Mouse (Mus musculus) layer of hippocampus, adult 18-20 months (tissue): ENCODE data around the gene Zcwpw1. TPM values are rescaled to one million over a fixed set of nuclear protein-coding genes. Genes with fewer than 3 reads are reported as not detected.

Source experiments
- DNase-seq, 2 experiments: peaks; one replicate each; pipeline ENCODE4 v3.0.0; 2022; ENCODE audit warnings: low spot score in 2 of 2
- total RNA-seq, 2 experiments: library from RNA; stranded (reverse); gene quantifications; 2 replicates each; pipeline ENCODE4 v1.2.3; 2021

The Zcwpw1 gene
- total RNA-seq, 2 experiments from 2014 or later = 6.1 TPM

DNA sequence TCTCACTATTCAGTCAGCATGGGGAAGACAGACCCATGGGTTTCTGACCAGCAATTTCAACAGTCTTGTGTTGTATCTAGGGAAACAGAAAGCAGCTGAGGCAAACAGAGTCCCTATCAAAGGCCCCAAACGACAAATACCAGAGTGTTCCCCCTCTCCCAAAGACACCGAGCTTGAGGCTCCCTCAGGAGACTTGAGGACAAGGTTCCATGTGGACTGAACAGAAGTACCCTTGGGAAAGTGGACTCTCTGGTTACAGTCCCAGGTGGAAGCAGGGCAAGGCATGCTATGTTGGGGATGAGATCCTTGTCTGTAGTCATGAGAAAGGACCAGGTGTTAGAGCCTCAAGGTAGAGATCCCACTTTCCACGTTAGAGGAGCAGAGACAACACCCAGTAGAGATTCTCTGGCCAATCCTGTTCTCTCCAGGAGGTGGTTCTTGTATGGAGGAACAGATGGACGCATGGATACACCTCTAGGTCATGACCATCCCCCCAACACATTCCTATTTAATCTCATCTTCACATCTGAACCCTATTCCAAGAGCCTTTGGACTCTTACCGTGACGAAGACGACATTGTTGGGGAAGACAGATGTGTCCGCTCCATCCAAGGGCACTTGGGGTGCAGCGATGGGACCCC, 3.6 kb upstream of the Zcwpw1 start:
- no peak for DNase-seq

DNA sequence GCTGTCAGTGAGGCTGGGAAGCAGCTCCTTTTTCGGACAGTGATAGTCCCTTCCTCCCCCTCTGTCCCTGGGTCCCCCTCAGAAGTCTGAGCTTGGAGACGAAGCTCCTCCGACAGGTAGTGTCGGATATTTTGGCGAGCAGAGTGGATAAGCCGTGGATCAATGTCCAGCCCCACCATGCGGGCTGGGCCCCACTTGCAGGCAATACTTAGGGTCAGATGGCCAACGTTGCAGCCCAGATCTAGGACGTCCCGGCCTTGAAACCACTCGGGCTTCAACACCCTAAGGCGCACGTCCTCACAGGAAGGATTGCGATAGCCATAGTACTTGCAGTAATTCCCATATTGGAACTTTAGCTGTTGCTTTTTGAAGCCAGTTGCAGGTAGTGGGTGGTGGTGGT, 3.1 kb upstream of the Zcwpw1 start:
- DNase-seq = no peak

DNA sequence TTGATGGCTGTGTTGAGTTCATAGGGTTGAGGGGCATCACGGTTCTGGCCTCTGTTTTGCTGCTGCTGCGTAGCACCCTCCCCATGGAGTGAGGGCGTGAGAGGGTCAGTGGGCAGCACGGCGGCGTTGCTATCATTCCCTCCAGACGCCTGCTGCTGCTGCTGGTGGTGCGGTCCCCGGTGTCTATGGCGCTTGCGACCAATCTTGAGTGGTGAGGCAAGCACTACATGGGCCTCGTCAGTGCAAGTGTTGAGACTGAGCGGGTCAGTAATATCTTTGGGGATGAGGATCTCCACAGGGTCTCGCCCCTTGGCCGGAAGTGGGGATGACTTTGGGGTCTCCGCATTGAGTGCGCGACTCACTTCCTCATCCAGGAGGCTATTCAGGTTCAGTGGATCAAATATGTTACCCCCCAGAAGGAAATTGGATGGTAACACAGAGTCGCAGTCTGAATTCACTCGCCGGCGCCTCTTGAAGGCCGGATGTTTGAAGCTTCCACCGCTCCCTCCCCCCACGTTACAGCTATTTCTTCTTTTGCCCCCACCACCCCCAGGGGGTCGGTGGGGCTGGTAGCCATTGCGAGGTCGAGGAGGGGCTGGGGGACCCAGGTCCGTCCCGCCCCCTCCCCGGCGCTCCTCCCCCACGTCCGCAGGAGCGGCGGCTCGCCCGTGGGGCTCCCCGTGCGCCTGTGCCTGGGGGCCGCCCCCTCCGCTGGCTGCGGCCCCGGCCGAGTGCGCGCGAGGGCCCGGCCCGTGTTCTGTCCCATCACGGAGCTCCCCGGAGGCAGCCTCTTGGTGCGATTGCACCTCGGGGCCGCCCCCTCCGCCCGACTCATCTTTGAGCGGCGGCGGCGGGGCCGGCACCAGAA, 2.2 kb upstream of the Zcwpw1 start:
- DNase-seq = peak in 1 of 2 experiments; percentile 50

DNA sequence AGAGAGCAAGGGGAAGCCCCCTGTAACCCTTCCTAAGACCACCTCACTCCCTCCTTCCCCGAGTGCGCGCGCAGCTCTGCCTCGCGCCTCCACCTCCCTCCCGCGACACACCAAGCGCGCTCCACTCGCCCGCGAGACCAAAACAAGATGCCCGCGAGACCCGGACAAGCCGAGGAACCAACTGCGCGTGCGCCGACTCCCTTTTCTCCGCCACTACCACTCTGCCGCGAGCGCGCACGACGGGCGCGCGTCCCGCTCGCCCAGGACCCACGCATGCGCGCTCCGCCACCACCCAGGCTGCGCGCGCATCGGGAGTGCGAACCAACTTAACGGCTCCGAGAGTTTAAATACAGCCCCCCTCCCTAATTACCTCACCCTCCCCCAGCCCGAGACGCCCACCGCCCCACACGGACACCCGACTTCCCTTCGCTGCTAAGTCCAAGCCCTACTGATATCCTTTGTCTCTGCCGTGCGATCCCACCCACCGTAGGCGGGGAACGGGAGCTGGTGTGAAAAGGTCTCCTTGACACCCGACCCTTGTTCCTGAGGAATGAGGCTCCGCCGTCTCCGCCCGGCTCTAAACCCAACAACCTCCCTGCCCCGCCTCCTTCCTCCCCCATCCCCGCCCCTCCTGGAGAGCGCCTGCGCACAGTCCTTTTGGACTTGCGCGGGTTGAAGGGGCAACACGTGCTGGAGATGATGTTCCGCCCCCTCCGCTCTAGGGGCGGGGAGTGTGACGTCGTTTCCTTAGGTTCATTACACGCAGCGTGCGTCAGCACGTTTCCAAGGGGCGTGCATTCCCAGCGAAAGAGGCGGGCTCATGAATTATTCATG, 1.3 kb upstream of the Zcwpw1 start:
- DNase-seq = peak; percentile 98 to 99

DNA sequence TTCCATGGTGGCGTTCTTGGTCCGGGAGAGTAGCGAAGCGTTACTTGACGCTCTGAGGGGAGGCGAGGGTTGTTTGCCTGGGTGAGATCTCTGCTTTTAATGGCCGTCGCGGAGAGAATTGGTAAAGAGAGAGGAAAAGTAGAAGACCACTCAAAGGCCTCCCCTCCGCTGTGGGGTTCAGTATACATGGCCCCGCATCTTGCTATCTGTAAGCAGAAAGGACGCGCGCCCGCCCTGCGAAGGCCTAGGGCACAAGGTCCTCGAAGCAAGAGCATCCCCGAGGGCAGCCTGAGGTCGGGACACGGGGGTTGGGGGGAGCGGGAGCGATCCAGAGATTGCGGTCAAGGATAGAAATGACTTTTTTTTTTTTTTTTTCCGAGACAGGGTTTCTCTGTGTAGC, 573 bp downstream of the Zcwpw1 start:
- DNase-seq = no peak

DNA sequence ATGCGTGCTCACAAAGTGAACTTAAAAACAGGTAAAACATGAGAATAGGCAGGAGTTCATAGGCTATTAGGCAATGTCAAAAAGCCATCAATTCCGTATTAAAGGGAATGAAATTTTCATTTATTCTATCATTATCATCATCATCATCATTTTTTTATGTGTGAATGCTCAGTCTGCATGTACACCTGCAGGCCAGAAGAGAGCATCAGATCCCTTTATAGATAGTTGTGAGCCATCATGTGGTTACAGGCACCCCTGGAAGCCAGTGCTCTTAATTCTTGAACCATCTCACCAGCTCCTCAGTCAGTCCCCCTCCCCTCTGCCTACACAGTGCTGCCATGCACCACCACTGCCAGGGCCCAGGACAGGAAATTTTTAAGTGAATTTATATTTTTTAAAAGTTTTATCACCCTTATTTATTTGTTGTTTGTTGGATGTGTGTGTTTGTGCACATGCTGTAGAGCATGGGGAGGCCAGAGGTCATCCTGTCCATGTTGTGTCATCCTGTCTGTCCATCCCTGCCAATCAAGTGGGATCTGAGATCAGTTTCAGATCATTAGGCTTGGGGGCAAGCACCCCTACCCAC, 1.4 kb downstream of the Zcwpw1 start:
- no peak for DNase-seq

DNA sequence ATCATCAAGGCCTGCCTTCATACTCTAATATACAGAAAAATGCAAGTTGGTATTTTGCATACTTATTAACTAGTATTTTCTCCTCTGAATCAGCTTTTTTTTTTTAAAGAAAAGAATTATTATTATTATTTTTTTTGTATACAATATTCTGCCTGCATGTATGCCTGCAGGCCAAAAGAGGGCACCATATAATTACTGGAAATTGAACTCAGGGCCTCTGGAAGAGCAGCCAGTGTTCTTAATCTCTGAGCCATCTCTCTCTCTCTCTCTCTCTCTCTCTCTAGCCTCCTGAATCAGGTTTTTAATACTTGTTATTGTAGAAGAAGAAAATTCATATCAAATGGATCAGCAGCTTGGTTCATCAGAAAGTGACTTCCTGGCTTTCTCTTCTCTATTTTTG, 4.0 kb downstream of the Zcwpw1 start:
- no peak for DNase-seq

DNA sequence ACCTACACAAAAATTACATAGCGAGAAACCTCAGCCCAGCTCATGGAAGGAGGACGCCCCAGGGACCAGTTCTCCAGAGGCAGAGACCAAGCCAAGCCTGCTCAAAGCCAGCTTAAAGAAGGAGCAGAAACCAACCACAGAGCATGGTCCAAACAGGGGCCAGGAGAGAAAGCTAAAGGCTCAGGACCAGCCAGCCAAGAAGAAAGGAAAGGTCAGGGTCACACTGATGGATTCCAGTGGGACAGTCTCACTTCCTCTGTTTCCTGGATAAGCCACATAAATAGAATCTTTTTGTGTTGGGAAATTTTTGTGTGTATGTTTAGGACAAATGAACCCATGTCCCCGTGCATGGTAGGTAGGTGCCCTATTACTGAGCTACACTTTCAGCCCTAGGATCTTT, 9.0 kb downstream of the Zcwpw1 start:
- DNase-seq = no peak

DNA sequence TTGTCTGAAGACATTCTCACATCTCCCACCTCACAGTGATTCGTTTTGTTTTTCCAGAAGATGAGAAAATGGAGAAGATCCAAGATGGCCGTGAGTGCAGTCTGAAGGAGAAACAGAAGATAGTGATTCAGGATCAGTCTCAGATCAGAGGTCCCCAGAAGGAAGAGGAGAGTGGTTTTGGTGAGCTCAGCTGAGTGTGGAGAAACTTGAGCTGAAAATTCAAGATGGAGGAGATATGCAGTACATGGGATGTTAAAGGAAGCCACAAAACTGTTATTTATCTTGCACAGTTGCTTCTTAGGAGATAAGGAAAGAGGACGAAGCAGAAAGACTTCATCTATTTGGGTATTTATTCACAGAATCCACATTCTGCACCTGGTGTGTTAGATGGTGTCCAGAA, 13.3 kb downstream of the Zcwpw1 start:
- no peak for DNase-seq

DNA sequence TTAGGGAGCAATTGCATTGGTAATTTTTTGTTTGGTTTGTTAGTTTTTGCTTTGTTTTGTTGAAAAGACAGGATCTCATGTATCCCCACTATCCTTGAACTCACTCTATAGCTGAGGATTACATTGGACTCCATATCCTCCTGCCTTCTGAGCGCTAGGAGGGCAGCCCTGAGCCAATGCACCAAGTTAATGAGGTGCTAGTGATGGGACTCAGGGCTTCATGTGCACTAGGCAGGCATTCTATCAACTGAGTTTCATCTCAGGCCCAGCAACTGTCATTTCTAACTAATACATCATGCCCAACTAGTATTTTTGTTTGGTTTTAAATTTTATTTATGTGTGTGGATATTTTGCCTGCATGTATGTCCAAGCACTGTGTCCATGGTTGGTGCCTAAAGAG, 18.6 kb downstream of the Zcwpw1 start:
- DNase-seq = no peak

DNA sequence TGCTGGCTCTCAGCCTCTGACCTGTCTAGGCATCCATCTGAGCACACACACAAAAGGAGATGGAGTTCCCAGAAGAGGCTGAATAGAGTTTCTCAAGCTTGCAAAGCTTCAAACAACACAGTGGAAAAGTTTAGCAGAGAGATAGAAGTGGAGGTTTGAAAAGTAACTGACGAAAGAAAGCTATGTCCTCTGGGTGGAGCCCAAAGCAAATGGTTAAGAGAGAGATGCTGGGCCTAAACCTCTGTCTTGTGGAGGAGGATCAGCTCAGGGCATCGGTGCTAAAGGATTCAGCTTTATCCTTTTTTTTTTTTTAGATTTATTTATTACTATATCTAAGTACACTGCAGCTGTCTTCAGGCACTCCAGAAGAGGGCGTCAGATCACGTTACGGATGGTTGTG, 20.7 kb downstream of the Zcwpw1 start:
- DNase-seq = no peak

DNA sequence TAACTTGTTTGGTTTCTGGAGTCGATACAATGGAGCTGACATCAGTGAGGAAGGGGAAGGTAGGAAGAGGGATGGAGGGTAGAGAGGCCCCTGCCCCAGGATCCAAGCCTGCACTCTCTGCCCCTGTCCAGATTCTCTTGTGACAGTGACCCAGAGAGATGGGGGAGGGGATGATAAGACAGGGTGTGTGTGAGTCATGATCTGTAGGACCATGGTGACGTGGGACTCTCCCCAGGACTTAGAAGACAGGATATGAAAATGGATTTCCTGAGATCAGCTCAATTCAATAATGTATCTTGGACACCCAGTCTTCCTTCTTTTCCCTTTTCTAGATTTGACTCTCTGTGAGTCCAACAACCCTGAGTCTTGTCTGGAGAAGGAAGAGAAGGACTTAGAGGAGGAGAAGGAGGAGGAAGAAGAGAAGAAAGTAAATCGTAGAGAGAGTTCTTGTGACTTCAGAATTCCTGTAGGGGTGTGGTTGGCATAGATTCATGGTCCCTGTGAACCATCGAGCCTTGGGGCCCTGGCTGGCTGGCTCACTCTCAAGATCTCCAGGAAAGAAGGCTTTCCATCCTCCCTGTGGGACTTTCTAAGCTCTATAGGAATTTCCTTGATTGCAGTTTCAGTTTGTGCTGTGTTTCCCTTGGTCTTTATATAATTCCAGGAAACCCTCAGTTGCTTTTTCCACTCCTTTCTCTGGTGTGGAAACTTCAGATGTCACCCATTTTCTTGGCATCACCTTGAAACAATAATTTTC, 30.0 kb downstream of the Zcwpw1 start:
- DNase-seq = no peak

DNA sequence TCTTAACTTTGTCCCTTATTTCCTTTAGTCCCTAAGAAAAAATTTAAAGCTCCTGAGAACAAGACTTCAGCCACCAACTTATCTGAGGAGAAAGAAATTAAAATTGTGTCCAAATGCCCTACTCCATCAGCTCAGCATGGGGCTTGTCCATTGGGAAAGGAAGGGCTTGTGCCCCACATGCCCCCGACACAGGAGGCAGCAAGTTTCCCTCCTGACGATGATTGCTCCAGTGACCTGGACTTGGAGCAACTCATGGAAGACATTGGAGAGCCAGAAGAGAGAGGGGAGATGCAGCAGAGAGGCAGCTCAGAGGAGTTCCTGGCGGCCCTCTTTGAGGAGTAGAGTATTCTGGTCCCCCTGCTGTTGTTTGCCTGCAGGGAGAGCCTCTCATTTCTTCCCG, 34.5 kb downstream of the Zcwpw1 start:
- no peak for DNase-seq

DNA sequence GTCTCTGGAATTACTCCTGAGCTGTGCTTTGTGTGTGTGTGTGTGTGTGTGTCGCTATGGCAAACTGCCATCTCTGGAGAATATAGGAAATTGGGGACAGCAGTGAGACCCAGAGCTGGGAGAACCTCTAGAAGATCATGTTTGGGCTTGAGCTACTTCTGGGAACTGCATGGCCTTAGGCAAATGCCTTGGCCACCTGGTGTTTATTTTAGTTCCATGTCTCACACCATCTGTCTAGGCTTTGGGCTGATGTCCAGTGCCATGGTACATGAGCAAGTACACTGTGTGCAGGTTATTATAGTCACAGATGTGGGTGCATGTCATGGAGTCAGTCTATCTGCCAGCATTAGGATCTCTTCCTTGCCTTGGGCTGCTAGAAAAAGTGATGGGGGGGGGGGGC, 35.0 kb downstream of the Zcwpw1 start:
- peak in 1 of 2 experiments; percentile 4 for DNase-seq

DNA sequence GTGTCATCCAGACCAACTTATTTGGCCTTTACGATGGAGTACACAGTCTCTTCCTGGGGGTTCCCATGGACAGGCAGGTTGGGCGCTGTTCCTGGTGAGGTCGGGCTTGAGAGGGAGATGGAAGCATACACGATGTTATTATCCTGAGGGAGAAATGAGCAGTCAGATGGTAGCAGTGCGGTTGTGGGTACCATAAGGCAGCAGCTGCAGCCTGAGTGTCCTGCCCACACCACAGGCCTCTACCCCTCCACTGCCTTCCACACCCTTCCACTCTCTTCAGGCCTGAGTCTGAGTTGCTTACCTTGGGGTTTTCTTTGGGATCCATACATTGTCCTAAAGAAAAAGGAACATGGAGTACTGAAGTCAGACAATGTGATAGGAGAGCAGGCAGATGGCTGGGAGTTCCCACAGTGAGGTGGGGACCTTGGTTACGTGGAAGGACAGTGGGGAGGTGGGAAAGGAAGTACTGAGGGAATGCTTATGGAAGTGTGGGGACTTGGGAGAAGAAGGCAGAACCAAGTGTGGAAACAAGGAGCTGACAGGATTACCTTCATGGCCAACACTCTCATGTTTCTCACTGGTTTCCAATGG, 36.0 kb downstream of the Zcwpw1 start:
- no peak for DNase-seq

DNA sequence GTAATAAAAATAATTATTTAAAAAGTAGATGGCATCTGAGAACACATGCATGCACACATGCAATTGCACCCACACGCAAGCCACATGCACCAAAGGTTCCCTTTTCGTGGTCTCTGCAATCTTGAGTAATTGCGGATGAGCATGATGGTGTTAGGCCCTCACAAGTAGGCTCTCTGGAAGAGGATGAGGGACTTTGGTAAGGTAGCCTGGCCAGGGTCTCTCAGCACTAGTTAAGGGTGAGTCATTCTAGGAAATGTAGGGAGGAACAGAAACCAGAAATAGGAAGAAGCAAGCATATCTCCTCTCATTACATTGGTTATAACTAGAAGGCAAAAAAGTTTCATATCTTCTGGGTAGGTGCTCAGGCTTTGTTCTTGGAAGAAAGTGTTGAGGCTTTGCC, 37.4 kb downstream of the Zcwpw1 start:
- DNase-seq = no peak

DNA sequence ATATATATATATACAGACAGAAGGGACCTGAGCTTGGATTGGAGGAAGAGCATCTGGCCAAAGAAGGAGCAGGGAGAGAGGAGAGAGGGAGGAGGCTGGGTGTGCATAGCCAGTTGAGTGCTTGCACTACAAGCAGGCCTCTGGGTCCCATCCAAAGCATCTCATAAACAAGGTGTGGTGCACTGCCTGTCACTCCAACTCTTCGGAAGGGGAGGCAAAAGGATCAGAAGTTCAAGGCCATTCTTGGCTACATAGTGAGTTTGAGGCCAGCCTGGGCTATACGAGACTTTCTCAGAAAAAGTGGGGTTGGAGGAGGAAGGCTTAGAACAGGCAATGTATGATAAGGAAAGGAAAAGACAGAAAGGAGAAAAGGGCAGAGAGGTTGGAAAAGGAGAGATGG, 38.4 kb downstream of the Zcwpw1 start:
- DNase-seq = no peak

DNA sequence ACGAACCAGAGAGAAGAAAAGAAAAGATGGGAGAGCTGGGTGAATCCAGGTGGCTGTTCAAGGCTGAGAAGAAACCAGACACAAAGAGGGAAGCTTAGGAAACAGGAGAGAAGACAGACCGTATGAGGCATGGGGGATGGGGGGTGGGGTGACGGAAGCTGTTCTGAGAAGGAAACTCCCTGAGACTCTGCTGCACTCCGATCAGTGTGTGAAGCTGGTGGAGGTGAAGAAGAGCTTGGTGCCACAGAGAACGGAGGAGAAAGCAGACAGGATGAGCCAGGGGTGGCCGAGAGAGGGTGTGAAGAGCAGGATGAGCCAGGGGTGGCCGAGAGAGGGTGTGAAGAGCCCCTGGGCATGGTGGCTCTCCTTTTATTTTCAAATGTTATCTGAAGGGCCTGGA, 38.8 kb downstream of the Zcwpw1 start:
- no peak for DNase-seq

DNA sequence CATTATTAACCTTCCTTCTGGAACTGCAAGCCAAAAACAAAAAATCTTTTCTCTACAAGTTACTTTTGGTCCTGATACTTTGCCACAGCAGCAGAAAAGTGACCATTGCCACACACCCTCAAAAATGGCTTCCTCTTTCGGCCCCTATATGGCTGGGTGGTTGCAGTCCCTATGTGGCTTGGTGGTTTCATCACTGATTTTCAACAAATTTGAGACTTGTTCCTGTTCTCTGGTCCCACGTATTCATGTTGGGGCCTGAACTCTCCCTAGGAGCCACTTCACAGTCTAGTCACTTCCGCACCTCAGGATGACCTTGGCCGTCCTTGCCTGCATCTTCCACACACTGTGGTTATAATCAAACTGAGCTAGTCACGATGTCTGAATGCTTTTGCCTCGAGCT, 41.1 kb downstream of the Zcwpw1 start:
- DNase-seq = no peak

DNA sequence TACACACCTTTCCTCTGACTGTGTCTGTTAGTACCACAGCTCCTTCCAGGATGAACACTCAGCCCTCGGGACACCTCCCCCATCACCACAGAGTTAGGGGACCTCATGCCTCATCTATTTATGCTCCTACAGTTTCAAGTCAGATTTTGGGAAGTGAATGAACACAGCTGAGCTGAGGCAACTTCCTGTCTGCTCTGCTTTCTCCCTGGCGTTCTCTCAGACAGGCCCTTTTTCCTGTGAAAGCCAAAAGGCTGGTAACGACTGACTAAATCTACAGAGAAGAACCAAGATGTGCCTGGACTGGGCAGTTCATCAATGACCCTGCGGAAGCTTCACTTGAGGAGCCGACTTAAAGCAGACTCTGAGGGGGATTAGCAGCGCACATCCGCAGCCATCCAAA, 42.6 kb downstream of the Zcwpw1 start:
- no peak for DNase-seq

DNA sequence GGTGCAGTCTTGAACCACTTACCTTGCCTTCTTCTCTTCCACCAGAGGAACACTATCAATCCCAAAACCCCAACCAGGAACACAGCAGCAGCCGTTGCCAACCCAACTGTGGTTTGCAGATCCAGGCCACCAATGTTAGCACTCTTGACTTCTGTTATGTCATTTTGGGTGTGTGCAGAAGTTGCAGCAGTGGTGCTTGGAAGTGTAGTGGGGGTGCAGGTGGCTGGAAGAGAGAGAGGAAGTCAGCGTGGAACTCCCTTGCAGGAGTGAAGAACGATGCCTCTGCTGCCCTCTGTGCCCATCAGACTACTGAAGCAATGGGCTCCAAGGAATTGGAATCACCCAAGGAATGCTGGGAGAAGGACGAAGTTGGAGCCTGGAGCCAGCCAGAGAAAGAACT, 43.5 kb downstream of the Zcwpw1 start:
- DNase-seq = no peak
